Mouse (Mus musculus): Measurements from ENCODE around the gene Wfdc1. TPM values are rescaled to one million over a fixed set of nuclear protein-coding genes. Genes with fewer than 3 reads are reported as not detected.

The Wfdc1 gene
- 100 to 1,000 TPM in 1 of 2 experiments, 10 to 100 TPM in 1; 74.0 to 104 TPM for total RNA-seq (2021)
- long read RNA-seq, experiment 1, transcript Wfdc1-202 (5 exons, 921 nt): minor isoform, 7 of 98 reads
- long read RNA-seq, experiment 1, transcript Wfdc1-201 (7 exons, 1,371 nt): major isoform, 59 of 98 reads
- long read RNA-seq, experiment 1, partial matches to known transcripts: 23 of 98 reads
- long read RNA-seq, experiment 1, other reads (novel, unspliced or antisense): 9 of 98 reads
- long read RNA-seq, experiment 2, transcript Wfdc1-201 (7 exons, 1,371 nt): major isoform, 56 of 81 reads
- long read RNA-seq, experiment 2, partial matches to known transcripts: 16 of 81 reads
- long read RNA-seq, experiment 2, other reads (novel, unspliced or antisense): 5 of 81 reads

GRCm38 (mm10) chr8:119666219-119666951 is at the start of gene Wfdc1:
Wfdc1 (plus strand) TSS chr8:119666365.
- DNase-seq: peak; percentile 79

- no peak for DNase-seq
These were observed 49.4 kb upstream of the Wfdc1 start for GRCm38 (mm10) chr8:119616811-119617210.

- DNase-seq: no peak
These were observed 48.6 kb upstream of the Wfdc1 start for GRCm38 (mm10) chr8:119617586-119617985.

- DNase-seq: peak; percentile 51
These were observed 47.3 kb upstream of the Wfdc1 start for GRCm38 (mm10) chr8:119618887-119619286.

GRCm38 (mm10) chr8:119620116-119620840 is 45.9 kb upstream of the Wfdc1 start:
- no peak for DNase-seq

- peak; percentile 46 for DNase-seq
These were observed 45.2 kb upstream of the Wfdc1 start for GRCm38 (mm10) chr8:119620848-119621465.

GRCm38 (mm10) chr8:119622555-119622954 is 43.6 kb upstream of the Wfdc1 start:
- no peak for DNase-seq

- DNase-seq: peak; percentile 64
These were observed 43.1 kb upstream of the Wfdc1 start for GRCm38 (mm10) chr8:119623061-119623460.

- no peak for DNase-seq
These were observed 42.4 kb upstream of the Wfdc1 start for GRCm38 (mm10) chr8:119623744-119624143.

- peak; percentile 36 for DNase-seq
These were observed 41.2 kb upstream of the Wfdc1 start for GRCm38 (mm10) chr8:119624916-119625315.

- no peak for DNase-seq
These were observed 40.4 kb upstream of the Wfdc1 start for GRCm38 (mm10) chr8:119625788-119626187.

- no peak for DNase-seq
These were observed 39.0 kb upstream of the Wfdc1 start for GRCm38 (mm10) chr8:119627199-119627598.

- no peak for DNase-seq
These were observed 38.4 kb upstream of the Wfdc1 start for GRCm38 (mm10) chr8:119627613-119628359.

GRCm38 (mm10) chr8:119630841-119631240 is 35.3 kb upstream of the Wfdc1 start:
- DNase-seq: no peak

- DNase-seq: no peak
These were observed 33.9 kb upstream of the Wfdc1 start for GRCm38 (mm10) chr8:119632246-119632645.

GRCm38 (mm10) chr8:119632909-119633308 is 33.3 kb upstream of the Wfdc1 start:
- DNase-seq: no peak

GRCm38 (mm10) chr8:119634616-119635336 is 31.4 kb upstream of the Wfdc1 start:
- no peak for DNase-seq

- peak; percentile 70 for DNase-seq
These were observed 30.8 kb upstream of the Wfdc1 start, which contains the start of gene Kcng4 for GRCm38 (mm10) chr8:119635378-119635777. Kcng4 (minus strand) TSS chr8:119635680.

- DNase-seq: no peak
These were observed 30.2 kb upstream of the Wfdc1 start for GRCm38 (mm10) chr8:119635958-119636357.

GRCm38 (mm10) chr8:119636766-119637165 is 29.4 kb upstream of the Wfdc1 start:
- no peak for DNase-seq

- no peak for DNase-seq
These were observed 28.8 kb upstream of the Wfdc1 start for GRCm38 (mm10) chr8:119637381-119637780.

Measured in gastrocnemius, postnatal 25 days (tissue).